Mouse (Mus musculus) forebrain, embryonic 16.5 days (tissue): Measurements from ENCODE around the gene Carf. TPM values are rescaled to one million over a fixed set of nuclear protein-coding genes. Genes with fewer than 3 reads are reported as not detected.

Experiments used
- ATAC-seq: fragments of 200-750 bp; cut with Nextera tagmentation; 2 replicates; pipeline ENCODE4 v1.8.0; 2017; ENCODE audit warnings: mild to moderate bottlenecking, moderate library complexity
- H3K27ac ChIP-seq: fragments of 300-500 bp; sonication (generic); 2 replicates; pipeline ENCODE4 v1.5.1; 2014; ENCODE audit warnings: low read length, control low read depth
- H3K27me3 ChIP-seq: fragments of 300-500 bp; sonication (generic); replicated peaks from 2 replicates; pipeline ENCODE4 v1.6.1; 2014; ENCODE audit warnings: low read length; ENCODE audit not compliant: control insufficient read depth, insufficient read depth
- H3K36me3 ChIP-seq: fragments of 300-500 bp; sonication (generic); 2 replicates; pipeline ENCODE4 v1.6.1; 2014; ENCODE audit not compliant: control insufficient read depth, insufficient read depth
- H3K4me1 ChIP-seq: fragments of 300-500 bp; sonication (generic); replicated peaks from 2 replicates; pipeline ENCODE4 v1.6.1; 2014; ENCODE audit warnings: low read length; ENCODE audit not compliant: control insufficient read depth, insufficient read depth
- H3K4me2 ChIP-seq: fragments of 300-500 bp; sonication (generic); 2 replicates; pipeline ENCODE4 v1.6.1; 2014; ENCODE audit warnings: mild to moderate bottlenecking, low read length, control low read depth
- H3K4me3 ChIP-seq: fragments of 300-500 bp; sonication (generic); replicated peaks from 2 replicates; pipeline ENCODE4 v1.5.1; 2014; ENCODE audit warnings: mild to moderate bottlenecking, low read length, control low read depth
- H3K9ac ChIP-seq: fragments of 300-500 bp; sonication (generic); replicated peaks from 2 replicates; pipeline ENCODE4 v1.6.1; 2014; ENCODE audit warnings: low read depth, low read length, control low read depth
- H3K9me3 ChIP-seq: fragments of 300-500 bp; sonication (generic); 2 replicates; pipeline ENCODE4 v1.6.1; 2016; ENCODE audit warnings: low read length; ENCODE audit not compliant: control insufficient read depth
- WGBS: fragments of 180-500 bp; shearing (Covaris S2); extraction: QIAGEN DNeasy Blood & Tissue Kit; methylation state at CpG from one replicate; pipeline ENCODE4 v1.1.7; 2014; 5-methylcytosine and 5-hydroxymethylcytosine counted together
- polyA plus RNA-seq: library from polyadenylated mRNA; unstranded; fragments of >200 nt; fragmentation: Nextera tagmentation; extraction: Ambion mirVana; gene quantifications from 2 replicates; pipeline ENCODE4 v1.2.1, GENCODE M21; 2015

Gene Carf
- polyA plus RNA-seq, 1 experiment from 2014 or later, result 9.3 TPM

- H3K27me3 ChIP-seq, result no peaks in the 10 kb centered on the region
- H3K4me1 ChIP-seq, result peaks cover 11% of the 10 kb centered on the region
- H3K4me3 ChIP-seq, result peak overlapping the region; percentile 94
- peak overlapping the region; percentile 99 for H3K9ac ChIP-seq
- no peaks in the 10 kb centered on the region for H3K9me3 ChIP-seq
- H3K36me3 ChIP-seq, result peaks cover 1% of the 10 kb centered on the region; the same call in 1 of the 2 replicates
- peak overlapping the region; percentile 98 for H3K27ac ChIP-seq
- ATAC-seq, result no peak
- peak overlapping the region; percentile 69 for H3K4me2 ChIP-seq
- 13% methylated on average over 9 of the region's 9 CpGs for WGBS
Measured at GRCm38 (mm10) chr1:60098839-60099238, 792 bp downstream of the Carf start.

GRCm38 (mm10) chr1:60104582-60104981 is 6.5 kb downstream of the Carf start:
- no peak for ATAC-seq
- 97% methylated on average over 1 of the region's 1 CpGs for WGBS
- H3K4me3 ChIP-seq, result no peak overlapping the region

GRCm38 (mm10) chr1:60117721-60118455 is 19.8 kb downstream of the Carf start:
- no peak overlapping the region for H3K9ac ChIP-seq
- H3K4me2 ChIP-seq, result no peak overlapping the region
- no peaks in the 10 kb centered on the region; the same call in 1 of the 2 replicates for H3K36me3 ChIP-seq
- no peaks in the 10 kb centered on the region for H3K9me3 ChIP-seq
- H3K4me1 ChIP-seq, result no peaks in the 10 kb centered on the region
- no peak overlapping the region for H3K27ac ChIP-seq
- WGBS, result 91% methylated on average over 7 of the region's 7 CpGs
- ATAC-seq, result no peak
- H3K4me3 ChIP-seq, result no peak overlapping the region
- H3K27me3 ChIP-seq, result no peaks in the 10 kb centered on the region

More at GRCm38 (mm10) chr1:60104582-60104981, 6.5 kb downstream of the Carf start:
- H3K27ac ChIP-seq, result no peak overlapping the region
- no peaks in the 10 kb centered on the region for H3K4me1 ChIP-seq
- no peak overlapping the region for H3K9ac ChIP-seq
- no peak overlapping the region for H3K4me2 ChIP-seq
- H3K27me3 ChIP-seq, result no peaks in the 10 kb centered on the region
- H3K36me3 ChIP-seq, result peaks cover 6% of the 10 kb centered on the region; the same call in 1 of the 2 replicates
- no peaks in the 10 kb centered on the region for H3K9me3 ChIP-seq

- whole genome bisulfite sequencing, result 36% methylated on average over 9 of the region's 9 CpGs
- no peak for ATAC-seq
- H3K4me1 ChIP-seq, result no peaks in the 10 kb centered on the region
- H3K27ac ChIP-seq, result no peak overlapping the region
- no peaks in the 10 kb centered on the region for H3K27me3 ChIP-seq
- H3K4me3 ChIP-seq, result no peak overlapping the region
- no peak overlapping the region for H3K4me2 ChIP-seq
- no peaks in the 10 kb centered on the region for H3K36me3 ChIP-seq
- H3K9me3 ChIP-seq, result no peaks in the 10 kb centered on the region
- H3K9ac ChIP-seq, result no peak overlapping the region
Measured at GRCm38 (mm10) chr1:60137346-60137745, 39.3 kb downstream of the Carf start.

DNA sequence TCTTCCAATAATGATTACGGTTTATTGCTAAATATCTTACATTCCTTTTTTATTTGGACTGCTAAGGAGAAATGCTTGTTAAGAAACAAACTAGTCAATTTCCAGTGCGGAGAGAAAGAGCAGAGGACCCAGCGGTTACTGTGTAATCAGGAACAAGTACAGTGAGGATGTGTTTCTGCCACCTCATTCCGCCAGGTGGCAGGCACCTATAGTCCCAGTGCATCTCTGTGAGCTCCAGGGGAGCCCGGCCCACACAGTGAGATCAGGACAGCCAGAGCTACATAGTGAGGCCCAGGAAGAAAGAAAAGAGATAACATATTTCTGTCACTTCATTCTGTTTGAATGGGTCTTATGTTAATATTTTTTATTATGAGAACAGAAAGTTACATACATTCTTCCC is 54.7 kb downstream of the Carf start:
- Histone ChIP-seq H3K9me3 (no peaks in the 10 kb centered on the region), H3K4me2 (no peak overlapping the region), H3K27me3 (no peaks in the 10 kb centered on the region), H3K9ac (no peak overlapping the region), H3K4me1 (no peaks in the 10 kb centered on the region), H3K36me3 (no peaks in the 10 kb centered on the region), H3K27ac (no peak overlapping the region), H3K4me3 (no peak overlapping the region)
- 65% methylated on average over 5 of the region's 5 CpGs for WGBS
- no peak for ATAC-seq

- H3K4me2 ChIP-seq, result no peak overlapping the region
Measured at GRCm38 (mm10) chr1:60156651-60157050, 58.6 kb downstream of the Carf start.

DNA sequence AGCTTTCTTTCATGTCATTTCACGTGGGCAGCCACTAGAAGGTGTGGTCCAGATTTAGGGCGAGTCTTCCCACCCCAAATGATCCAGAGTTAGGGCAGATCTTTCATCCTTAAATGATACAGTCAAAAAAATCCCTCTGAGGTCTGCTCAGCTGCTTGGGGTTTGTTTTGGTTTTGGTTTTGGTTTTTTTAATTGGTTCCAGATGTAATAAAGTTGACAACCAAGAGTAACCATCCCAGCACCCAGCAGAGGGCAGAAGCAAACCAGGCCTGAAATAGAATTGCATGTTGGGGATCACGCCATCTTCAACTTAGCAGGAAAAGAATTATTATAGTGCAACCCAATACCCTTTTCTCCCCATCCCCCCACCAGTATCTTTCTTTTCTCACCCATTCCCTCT is 60.4 kb downstream of the Carf start:
- no peak overlapping the region for H3K27ac ChIP-seq
- H3K4me3 ChIP-seq, result no peak overlapping the region
- no peaks in the 10 kb centered on the region for H3K36me3 ChIP-seq
- ATAC-seq, result no peak
- no peak overlapping the region for H3K4me2 ChIP-seq
- no peaks in the 10 kb centered on the region for H3K4me1 ChIP-seq
- H3K9me3 ChIP-seq, result no peaks in the 10 kb centered on the region
- H3K9ac ChIP-seq, result no peak overlapping the region
- 67% methylated on average over 3 of the region's 3 CpGs for WGBS
- H3K27me3 ChIP-seq, result no peaks in the 10 kb centered on the region

More at GRCm38 (mm10) chr1:60156651-60157050, 58.6 kb downstream of the Carf start:
- H3K4me3 ChIP-seq, result no peak overlapping the region
- H3K27ac ChIP-seq, result no peak overlapping the region
- ATAC-seq, result no peak
- H3K9ac ChIP-seq, result no peak overlapping the region
- H3K9me3 ChIP-seq, result no peaks in the 10 kb centered on the region
- no peaks in the 10 kb centered on the region for H3K27me3 ChIP-seq
- WGBS, result 90% methylated on average over 7 of the region's 7 CpGs
- H3K4me1 ChIP-seq, result no peaks in the 10 kb centered on the region
- no peaks in the 10 kb centered on the region for H3K36me3 ChIP-seq

GRCm38 (mm10) chr1:60163676-60164075 is 65.6 kb downstream of the Carf start:
- no peak overlapping the region for H3K9ac ChIP-seq
- H3K9me3 ChIP-seq, result no peaks in the 10 kb centered on the region
- no peaks in the 10 kb centered on the region for H3K4me1 ChIP-seq
- H3K36me3 ChIP-seq, result no peaks in the 10 kb centered on the region
- no peak overlapping the region for H3K27ac ChIP-seq
- ATAC-seq, result no peak
- H3K27me3 ChIP-seq, result no peaks in the 10 kb centered on the region
- WGBS, result 92% methylated on average over 3 of the region's 3 CpGs
- no peak overlapping the region for H3K4me3 ChIP-seq
- no peak overlapping the region for H3K4me2 ChIP-seq

GRCm38 (mm10) chr1:60169626-60170025 is 71.6 kb downstream of the Carf start:
- H3K27me3 ChIP-seq, result no peaks in the 10 kb centered on the region
- no peaks in the 10 kb centered on the region for H3K4me1 ChIP-seq
- no peaks in the 10 kb centered on the region for H3K36me3 ChIP-seq
- no peak for ATAC-seq
- WGBS, result 83% methylated on average over 2 of the region's 2 CpGs
- H3K4me2 ChIP-seq, result no peak overlapping the region
- H3K27ac ChIP-seq, result no peak overlapping the region
- no peaks in the 10 kb centered on the region for H3K9me3 ChIP-seq
- H3K4me3 ChIP-seq, result no peak overlapping the region
- H3K9ac ChIP-seq, result no peak overlapping the region
